Mouse (Mus musculus): Measurements from ENCODE around the gene Atp23.

DNA sequence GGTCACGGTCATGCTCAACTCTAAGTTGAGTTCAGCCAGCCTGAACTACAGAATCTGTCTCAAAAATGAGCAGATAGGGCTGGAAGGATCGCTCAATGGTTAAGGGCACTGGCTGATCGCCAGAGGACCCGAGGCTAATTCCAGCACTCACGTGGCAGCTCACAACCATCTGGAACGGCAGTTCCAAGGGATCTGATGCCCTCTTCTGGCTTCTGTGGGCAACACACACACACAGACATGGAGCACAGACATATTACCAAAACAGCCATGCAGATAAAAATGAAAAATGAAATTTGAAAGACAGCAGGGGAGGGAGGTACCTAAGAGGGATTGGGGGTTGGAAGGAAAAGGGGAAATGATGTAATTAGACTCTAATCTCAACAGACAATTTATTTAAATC is 5.3 kb downstream of the Atp23 start:
- peak; percentile 27 for TF ChIP-seq CTCF (IDR thresholded peaks at IDR 0.05; ENCODE audit: low read depth)
- TF ChIP-seq EP300 (IDR thresholded peaks at IDR 0.05; ENCODE audit: low read depth): no peak
